Mouse (Mus musculus) olfactory bulb, adult 2 months (tissue): ENCODE measurements around the gene Fnip2. TPM values are rescaled to one million over a fixed set of nuclear protein-coding genes. Genes with fewer than 3 reads are reported as not detected.
"Not testable (repeated sequence)": the region's sequence is repeated elsewhere in the genome, so short reads cannot be mapped to it uniquely, and the experiment has no call there.

ENCODE experiments used
- H3K27ac ChIP-seq: fragments of 200-500 bp; 2 replicates; pipeline ENCODE4 v1.5.1; 2012; ENCODE audit warnings: low read depth, low read length; ENCODE audit not compliant: insufficient read depth
- H3K4me1 ChIP-seq: fragments of 200-500 bp; 2 replicates; pipeline ENCODE4 v1.6.1; 2012; ENCODE audit warnings: low read length; ENCODE audit not compliant: control insufficient read depth, insufficient read depth
- H3K4me3 ChIP-seq: fragments of 200-500 bp; 2 replicates; pipeline ENCODE4 v1.5.1; 2012; ENCODE audit warnings: mild to moderate bottlenecking, low read depth, low read length, moderate library complexity; ENCODE audit not compliant: insufficient read depth
- CTCF ChIP-seq: fragments of 200-500 bp; IDR thresholded peaks from 2 replicates; pipeline ENCODE4 v1.5.1; 2012; ENCODE audit warnings: low read depth, mild to moderate bottlenecking, low read length, moderate library complexity; ENCODE audit not compliant: insufficient read depth
- POLR2A ChIP-seq: fragments of 200-500 bp; IDR thresholded peaks from 2 replicates; pipeline ENCODE4 v1.6.1; 2012; ENCODE audit warnings: mild to moderate bottlenecking, low read depth, low read length, moderate library complexity; ENCODE audit not compliant: insufficient read depth
- WGBS: fragments of 180-500 bp; shearing (Covaris S2); methylation state at CpG from one replicate; pipeline ENCODE4 v1.1.7; 2018; 5-methylcytosine and 5-hydroxymethylcytosine counted together
- polyA plus RNA-seq: library from polyadenylated mRNA; stranded (reverse); fragments of >200 nt; gene quantifications from 2 replicates; pipeline ENCODE4 v1.2.4, GENCODE M21; 2012; ENCODE audit warnings: low replicate concordance; ENCODE audit not compliant: missing spikeins, insufficient read depth, insufficient read length

Gene Fnip2
- polyA plus RNA-seq, 1 experiment = not detected

GRCm38 (mm10) chr3:79577606-79578005 is 10.0 kb upstream of the Fnip2 start:
- no peak overlapping the region for H3K4me3 ChIP-seq
- TF ChIP-seq CTCF (no peak), POLR2A (no peak)
- H3K4me1 ChIP-seq = no peaks in the 10 kb centered on the region
- H3K27ac ChIP-seq = no peak overlapping the region
- WGBS = 94% methylated on average over 6 of the region's 6 CpGs

- Histone ChIP-seq H3K27ac (no peak overlapping the region), H3K4me1 (no peaks in the 10 kb centered on the region), H3K4me3 (no peak overlapping the region)
- WGBS = 33% methylated on average over 5 of the region's 5 CpGs
- TF ChIP-seq POLR2A (no peak), CTCF (no peak)
Observed at GRCm38 (mm10) chr3:79576865-79577264, 9.3 kb upstream of the Fnip2 start.

- 26% methylated on average over 3 of the region's 3 CpGs for WGBS
- no peak overlapping the region for H3K4me3 ChIP-seq
- TF ChIP-seq CTCF = no peak
- no peak for TF ChIP-seq POLR2A
- no peaks in the 10 kb centered on the region for H3K4me1 ChIP-seq
- H3K27ac ChIP-seq = no peak overlapping the region
Observed at GRCm38 (mm10) chr3:79576468-79576816, 8.8 kb upstream of the Fnip2 start.

GRCm38 (mm10) chr3:79575576-79576467 is 8.2 kb upstream of the Fnip2 start:
- H3K4me1 ChIP-seq = no peaks in the 10 kb centered on the region
- TF ChIP-seq POLR2A (no peak), CTCF (no peak)

GRCm38 (mm10) chr3:79574336-79574735 is 6.7 kb upstream of the Fnip2 start:
- 100% methylated on average over 3 of the region's 3 CpGs for WGBS
- Histone ChIP-seq H3K27ac (no peak overlapping the region), H3K4me3 (no peak overlapping the region), H3K4me1 (no peaks in the 10 kb centered on the region)
- TF ChIP-seq CTCF (no peak), POLR2A (no peak)

More at GRCm38 (mm10) chr3:79575576-79576467, 8.2 kb upstream of the Fnip2 start:
- Histone ChIP-seq H3K4me3 (no peak overlapping the region), H3K27ac (no peak overlapping the region)
- WGBS = 44% methylated on average over 10 of the region's 10 CpGs

GRCm38 (mm10) chr3:79573376-79573775 is 5.8 kb upstream of the Fnip2 start:
- not testable (repeated sequence) for H3K4me1 ChIP-seq, H3K4me3 ChIP-seq, H3K27ac ChIP-seq
- 97% methylated on average over 5 of the region's 5 CpGs for WGBS

GRCm38 (mm10) chr3:79572399-79572798 is 4.8 kb upstream of the Fnip2 start:
- no peak overlapping the region for H3K4me3 ChIP-seq
- no peak for TF ChIP-seq POLR2A
- 76% methylated on average over 3 of the region's 3 CpGs for WGBS
- H3K27ac ChIP-seq = no peak overlapping the region
- no peaks in the 10 kb centered on the region for H3K4me1 ChIP-seq

GRCm38 (mm10) chr3:79569351-79569681 is 1.7 kb upstream of the Fnip2 start:
- H3K4me3 ChIP-seq = no peak overlapping the region
- 0 out of 2 replicates have a peak, but pooled peaks cover 4% of the 10 kb centered on the region for H3K4me1 ChIP-seq
- H3K27ac ChIP-seq = no peak overlapping the region
- TF ChIP-seq POLR2A = no peak
- TF ChIP-seq CTCF = no peak
- 83% methylated on average over 3 of the region's 3 CpGs for WGBS

- 67% methylated on average over 16 of the region's 16 CpGs for WGBS
- TF ChIP-seq POLR2A (no peak), CTCF (no peak)
- no peak overlapping the region for H3K4me3 ChIP-seq
- 0 out of 2 replicates have a peak, but pooled peaks cover 4% of the 10 kb centered on the region for H3K4me1 ChIP-seq
- H3K27ac ChIP-seq = no peak overlapping the region
Observed at GRCm38 (mm10) chr3:79568629-79569350, 1.2 kb upstream of the Fnip2 start.
